Mouse (Mus musculus) cortical plate, adult 2 months (tissue): ENCODE measurements around the gene Ripk4.

ENCODE experiments used
- CTCF ChIP-seq: fragments of 200-500 bp; IDR thresholded peaks from 2 replicates; pipeline ENCODE4 v1.5.1; 2011; ENCODE audit warnings: mild to moderate bottlenecking, control low read depth, low read length; ENCODE audit not compliant: insufficient read depth; ENCODE audit errors: extremely low read depth
- POLR2A ChIP-seq: fragments of 200-500 bp; IDR thresholded peaks from 2 replicates; pipeline ENCODE4 v1.6.1; 2011; ENCODE audit warnings: mild to moderate bottlenecking, low read length, control low read depth; ENCODE audit not compliant: insufficient read depth; ENCODE audit errors: extremely low read depth

DNA sequence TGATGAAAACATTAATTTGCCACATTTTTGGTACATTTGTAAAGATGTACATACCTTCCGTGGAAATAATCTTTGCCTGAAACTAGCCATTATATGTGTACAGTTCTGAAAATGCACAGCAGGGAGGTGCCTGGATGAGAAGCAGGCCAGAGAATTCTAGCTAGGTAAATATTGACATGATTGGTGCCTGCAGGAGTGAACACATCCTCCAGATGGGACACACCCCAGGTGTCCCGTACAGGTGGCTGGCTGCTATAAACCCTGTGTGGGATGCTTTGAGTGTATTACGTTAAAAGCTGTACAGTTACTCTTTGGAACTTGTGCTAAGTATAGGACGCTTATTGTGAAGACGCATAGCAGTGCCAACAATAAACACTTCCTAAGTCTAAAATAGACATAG lies 19.5 kb upstream of the Ripk4 start:
- TF ChIP-seq CTCF (no peak), POLR2A (no peak)
